Mouse (Mus musculus) liver, embryonic 14.5 days (tissue): Measurements from ENCODE around the gene Gm48551.

Experiments used
- CTCF ChIP-seq: IDR thresholded peaks from 2 replicates; pipeline ENCODE4 v1.5.1; 2016; ENCODE audit warnings: antibody characterized with exemption, low read depth, control low read depth
- EP300 ChIP-seq: IDR thresholded peaks from 2 replicates; pipeline ENCODE4 v1.6.1; 2016; ENCODE audit warnings: antibody characterized with exemption, low read depth

GRCm38 (mm10) chr10:81432169-81432867 lies 48.1 kb downstream of the Gm48551 start:
- TF ChIP-seq CTCF, result no peak
- no peak for TF ChIP-seq EP300
